Mouse (Mus musculus) layer of hippocampus, postnatal 36 days (tissue): Measurements from ENCODE around the gene Kcnj10. TPM values are rescaled to one million over a fixed set of nuclear protein-coding genes. Genes with fewer than 3 reads are reported as not detected.

Source experiments
- total RNA-seq, 2 experiments: library from RNA; stranded (reverse); gene quantifications; 2 replicates each; pipeline ENCODE4 v1.2.3; 2021

Gene Kcnj10
- total RNA-seq, 2 experiments from 2014 or later: 89.3 to 94.4 TPM

Other genes starting within 250 kb of the Kcnj10 start
- gene Pex19, start 214.5 kb upstream of the Kcnj10 start, total RNA-seq: 10 to 100 TPM; 89.2 to 95.3 TPM
- gene Dcaf8, start 193.1 kb upstream of the Kcnj10 start, total RNA-seq: 100 to 1,000 TPM; 103 to 105 TPM
- gene Pea15a, start 134.4 kb upstream of the Kcnj10 start, total RNA-seq: 100 to 1,000 TPM; 418 to 426 TPM
- gene Casq1, start 121.3 kb upstream of the Kcnj10 start, total RNA-seq: under 1 TPM in 1 of 2 experiments, not detected in 1; 0.87 TPM
- gene Atp1a4, start 82.8 kb upstream of the Kcnj10 start, total RNA-seq: not detected
- 100 to 1,000 TPM; 256 to 272 TPM for gene Igsf8, start 79.6 kb upstream of the Kcnj10 start, total RNA-seq
- gene Atp1a2, start 43.1 kb upstream of the Kcnj10 start, total RNA-seq: 100 to 1,000 TPM; 577 to 614 TPM
- gene Kcnj9, start 11.9 kb upstream of the Kcnj10 start, total RNA-seq: 10 to 100 TPM; 63.6 to 66.8 TPM
- gene Pigm, start 35.3 kb downstream of the Kcnj10 start, total RNA-seq: 1 to 10 TPM; 9.1 TPM
- gene Slamf9, start 134.1 kb downstream of the Kcnj10 start, total RNA-seq: under 1 TPM in 1 of 2 experiments, not detected in 1; 0.28 TPM
- 10 to 100 TPM in 1 of 2 experiments, 1 to 10 TPM in 1; 8.0 to 10.7 TPM for gene Igsf9, start 140.6 kb downstream of the Kcnj10 start, total RNA-seq
- gene Tagln2, start 158.8 kb downstream of the Kcnj10 start, total RNA-seq: 1 to 10 TPM; 8.7 to 9.2 TPM
- gene Cfap45, start 179.6 kb downstream of the Kcnj10 start, total RNA-seq: 1 to 10 TPM; 4.0 to 5.5 TPM
- gene Vsig8, start 214.7 kb downstream of the Kcnj10 start, total RNA-seq: under 1 TPM; 0.25 to 0.67 TPM
- gene Slamf8, start 249.4 kb downstream of the Kcnj10 start, total RNA-seq: not detected